Mouse (Mus musculus): Measurements from ENCODE around the gene Tbck. TPM values are rescaled to one million over a fixed set of nuclear protein-coding genes. Genes with fewer than 3 reads are reported as not detected.

The Tbck gene
- 29.7 and 30.9 TPM in 2 replicates for polyA plus RNA-seq (2015; fragmentation: Nextera tagmentation; extraction: Ambion mirVana)

GRCm38 (mm10) chr3:132683447-132684230 lies at the start of gene Tbck:
Tbck (plus strand) TSS chr3:132684144.
- Histone ChIP-seq H3K9ac (peak within 1 kb of the TSS; percentile 91), H3K4me2 (peak within 1 kb of the TSS; percentile 83), H3K9me3 (no peaks in the 10 kb centered on the region), H3K4me3 (peak within 1 kb of the TSS; percentile 88), H3K36me3 (peaks cover 6% of the 10 kb centered on the region; the same call in 1 of the 2 replicates), H3K27ac (peak within 1 kb of the TSS; percentile 93), H3K4me1 (peaks cover 14% of the 10 kb centered on the region), H3K27me3 (no peaks in the 10 kb centered on the region)
- ATAC-seq (ENCODE audit: insufficient number of reproducible peaks, insufficient read depth, low FRiP score, low TSS enrichment, low read depth), result peak; percentile 96
- WGBS, result under 1% methylated on average over 42 of the region's 42 CpGs

GRCm38 (mm10) chr3:132637080-132637479 lies 46.9 kb upstream of the Tbck start:
- WGBS, result 92% methylated on average over 3 of the region's 3 CpGs
- Histone ChIP-seq H3K9ac (no peak overlapping the region), H3K9me3 (no peaks in the 10 kb centered on the region), H3K27me3 (no peaks in the 10 kb centered on the region), H3K4me3 (no peak overlapping the region), H3K4me2 (no peak overlapping the region), H3K27ac (no peak overlapping the region), H3K36me3 (no peaks in the 10 kb centered on the region), H3K4me1 (no peaks in the 10 kb centered on the region)
- ATAC-seq (ENCODE audit: insufficient number of reproducible peaks, insufficient read depth, low FRiP score, low TSS enrichment, low read depth), result no peak

- no peaks in the 10 kb centered on the region for H3K27me3 ChIP-seq
- no peaks in the 10 kb centered on the region for H3K36me3 ChIP-seq
- H3K9ac ChIP-seq, result no peak overlapping the region
- H3K9me3 ChIP-seq, result no peaks in the 10 kb centered on the region
- H3K4me2 ChIP-seq, result no peak overlapping the region
- no peaks in the 10 kb centered on the region for H3K4me1 ChIP-seq
- WGBS, result 83% methylated on average over 4 of the region's 4 CpGs
- no peak for ATAC-seq (ENCODE audit: insufficient number of reproducible peaks, insufficient read depth, low FRiP score, low TSS enrichment, low read depth)
- H3K27ac ChIP-seq, result no peak overlapping the region
- no peak overlapping the region for H3K4me3 ChIP-seq
These were observed 39.9 kb upstream of the Tbck start for GRCm38 (mm10) chr3:132644071-132644470.

- Histone ChIP-seq H3K27me3 (no peaks in the 10 kb centered on the region), H3K9ac (no peak overlapping the region), H3K4me1 (no peaks in the 10 kb centered on the region), H3K27ac (no peak overlapping the region), H3K9me3 (no peaks in the 10 kb centered on the region), H3K36me3 (no peaks in the 10 kb centered on the region), H3K4me3 (no peak overlapping the region), H3K4me2 (no peak overlapping the region)
- ATAC-seq (ENCODE audit: insufficient number of reproducible peaks, insufficient read depth, low FRiP score, low TSS enrichment, low read depth), result no peak
- 46% methylated on average over 1 of the region's 1 CpGs for whole genome bisulfite sequencing
These were observed 37.1 kb upstream of the Tbck start for GRCm38 (mm10) chr3:132646814-132647213.

- no peak for ATAC-seq (ENCODE audit: insufficient number of reproducible peaks, insufficient read depth, low FRiP score, low TSS enrichment, low read depth)
- peaks cover 3% of the 10 kb centered on the region; the same call in 1 of the 2 replicates for H3K9me3 ChIP-seq
- H3K27ac ChIP-seq, result no peak overlapping the region
- H3K4me3 ChIP-seq, result no peak overlapping the region
- WGBS, result 83% methylated on average over 7 of the region's 7 CpGs
- H3K9ac ChIP-seq, result no peak overlapping the region
- no peaks in the 10 kb centered on the region for H3K36me3 ChIP-seq
- H3K4me1 ChIP-seq, result no peaks in the 10 kb centered on the region
- no peak overlapping the region for H3K4me2 ChIP-seq
- no peaks in the 10 kb centered on the region for H3K27me3 ChIP-seq
These were observed 34.6 kb upstream of the Tbck start for GRCm38 (mm10) chr3:132649368-132649767.

GRCm38 (mm10) chr3:132650191-132650590 lies 33.8 kb upstream of the Tbck start:
- Histone ChIP-seq H3K27me3 (no peaks in the 10 kb centered on the region), H3K4me1 (no peaks in the 10 kb centered on the region), H3K9ac (no peak overlapping the region), H3K4me2 (no peak overlapping the region), H3K4me3 (no peak overlapping the region), H3K9me3 (peaks cover 3% of the 10 kb centered on the region; the same call in 1 of the 2 replicates), H3K27ac (no peak overlapping the region), H3K36me3 (no peaks in the 10 kb centered on the region)
- no peak for ATAC-seq (ENCODE audit: insufficient number of reproducible peaks, insufficient read depth, low FRiP score, low TSS enrichment, low read depth)
- 79% methylated on average over 5 of the region's 5 CpGs for WGBS

- H3K9ac ChIP-seq, result no peak overlapping the region
- H3K4me2 ChIP-seq, result no peak overlapping the region
- H3K36me3 ChIP-seq, result no peaks in the 10 kb centered on the region; the same call in 1 of the 2 replicates
- H3K27ac ChIP-seq, result no peak overlapping the region
- H3K27me3 ChIP-seq, result no peaks in the 10 kb centered on the region
- ATAC-seq (ENCODE audit: insufficient number of reproducible peaks, insufficient read depth, low FRiP score, low TSS enrichment, low read depth), result no peak
- 80% methylated on average over 3 of the region's 3 CpGs for WGBS
- H3K9me3 ChIP-seq, result peaks cover 3% of the 10 kb centered on the region; the same call in 1 of the 2 replicates
- no peaks in the 10 kb centered on the region for H3K4me1 ChIP-seq
- H3K4me3 ChIP-seq, result no peak overlapping the region
These were observed 32.2 kb upstream of the Tbck start for GRCm38 (mm10) chr3:132651776-132652175.

GRCm38 (mm10) chr3:132653959-132654358 lies 30.0 kb upstream of the Tbck start:
- peaks cover 7% of the 10 kb centered on the region for H3K36me3 ChIP-seq
- 87% methylated on average over 7 of the region's 7 CpGs for WGBS
- no peak overlapping the region for H3K4me2 ChIP-seq
- H3K4me1 ChIP-seq, result no peaks in the 10 kb centered on the region
- H3K9me3 ChIP-seq, result peaks cover 3% of the 10 kb centered on the region; the same call in 1 of the 2 replicates
- no peak overlapping the region for H3K9ac ChIP-seq
- no peak for ATAC-seq (ENCODE audit: insufficient number of reproducible peaks, insufficient read depth, low FRiP score, low TSS enrichment, low read depth)
- no peak overlapping the region for H3K4me3 ChIP-seq
- no peaks in the 10 kb centered on the region for H3K27me3 ChIP-seq
- no peak overlapping the region for H3K27ac ChIP-seq

GRCm38 (mm10) chr3:132655955-132656354 lies 28.0 kb upstream of the Tbck start:
- no peaks in the 10 kb centered on the region for H3K4me1 ChIP-seq
- no peak overlapping the region for H3K9ac ChIP-seq
- H3K4me3 ChIP-seq, result no peak overlapping the region
- WGBS, result 89% methylated on average over 2 of the region's 2 CpGs
- H3K27me3 ChIP-seq, result no peaks in the 10 kb centered on the region
- ATAC-seq (ENCODE audit: insufficient number of reproducible peaks, insufficient read depth, low FRiP score, low TSS enrichment, low read depth), result no peak
- peaks cover 26% of the 10 kb centered on the region for H3K36me3 ChIP-seq
- no peak overlapping the region for H3K27ac ChIP-seq
- no peak overlapping the region for H3K4me2 ChIP-seq
- peaks cover 3% of the 10 kb centered on the region; the same call in 1 of the 2 replicates for H3K9me3 ChIP-seq

- Histone ChIP-seq H3K4me3 (no peak overlapping the region), H3K27me3 (no peaks in the 10 kb centered on the region), H3K4me1 (peaks cover under 1% of the 10 kb centered on the region), H3K4me2 (no peak overlapping the region), H3K9me3 (no peaks in the 10 kb centered on the region), H3K36me3 (peaks cover 25% of the 10 kb centered on the region), H3K27ac (no peak overlapping the region), H3K9ac (no peak overlapping the region)
- WGBS, result 88% methylated on average over 2 of the region's 2 CpGs
- no peak for ATAC-seq (ENCODE audit: insufficient number of reproducible peaks, insufficient read depth, low FRiP score, low TSS enrichment, low read depth)
These were observed 6.5 kb upstream of the Tbck start for GRCm38 (mm10) chr3:132677494-132677893.

GRCm38 (mm10) chr3:132684231-132684928 lies 436 bp downstream of the Tbck start, which contains the start of gene Aimp1:
Aimp1 (minus strand) TSS chr3:132684370.
- Histone ChIP-seq H3K27ac (peak within 1 kb of the TSS; percentile 93), H3K4me3 (peak within 1 kb of the TSS; percentile 88), H3K36me3 (peaks cover 8% of the 10 kb centered on the region), H3K9me3 (no peaks in the 10 kb centered on the region), H3K27me3 (no peaks in the 10 kb centered on the region), H3K9ac (peak within 1 kb of the TSS; percentile 91), H3K4me2 (peak within 1 kb of the TSS; percentile 83), H3K4me1 (peaks cover 14% of the 10 kb centered on the region)
- ATAC-seq (ENCODE audit: insufficient number of reproducible peaks, insufficient read depth, low FRiP score, low TSS enrichment, low read depth), result no peak; the same call in 1 of the 2 replicates
- 2% methylated on average over 27 of the region's 27 CpGs for WGBS
